ENCODE assay signal across 9 mouse cellular contexts in genomic region chr5:106709388-106710084, GRCm38 (mm10). TPM values are rescaled to one million over a fixed set of nuclear protein-coding genes. Genes with fewer than 3 reads are reported as not detected.
A peak's percentile ranks its signal among the peaks of the same experiment; 100 is the strongest.
DNase-seq lines count a peak whose midpoint lies in the region; ATAC-seq and TF ChIP-seq lines count a peak whose summit lies in the region.
"Had no signal": no experiment of that assay in that cellular context is flagged by ENCODE, and none has a peak within 500 bp of the region (broad histone marks: within the 10 kb centered on the region; RNA-seq: fewer than 3 reads in every experiment).

No protein-coding gene starts in this region.

- DNase-seq in heart, adult 8-10 months (ENCODE audit: low spot score): no peak
- DNase-seq in embryonic facial prominence, embryonic 10.5 days (ENCODE audit: low spot score): peak; percentile 13
- peak; percentile 73 for DNase-seq in liver, postnatal 0 days
- peak; percentile 48 to 58 for DNase-seq in spleen, postnatal 14 days (ENCODE audit: low spot score in 2 of 2)
- DNase-seq in cerebellum, adult 9-10 months: no peak
- no peak for DNase-seq in gastrocnemius, postnatal 10 days

- H3K4me1 ChIP-seq in heart, embryonic 14.5 days (ENCODE audit: control insufficient read depth in 2 of 2, insufficient read depth in 2 of 2, low read length in 2 of 2): peaks cover 29 to 41% of the 10 kb centered on the region in 2 experiments
- peaks cover 24% of the 10 kb centered on the region for H3K4me1 ChIP-seq in embryonic facial prominence, embryonic 10.5 days
- peaks cover 25% of the 10 kb centered on the region for H3K4me1 ChIP-seq in liver, postnatal 0 days (ENCODE audit: insufficient read depth)
- peaks cover 11% of the 10 kb centered on the region for H3K4me1 ChIP-seq in midbrain, embryonic 13.5 days (replicated peaks)

- peak overlapping the region; percentile 27 to 38 for H3K27ac ChIP-seq in heart, embryonic 14.5 days (replicated peaks in 1 of 2; ENCODE audit: control insufficient read depth in 1 of 2, insufficient read depth in 1 of 2, low read depth in 2 of 2, low read length in 2 of 2)
- no peak overlapping the region for H3K27ac ChIP-seq in embryonic facial prominence, embryonic 10.5 days (replicated peaks)
- H3K27ac ChIP-seq in liver, postnatal 0 days (ENCODE audit: low read depth): peak overlapping the region; percentile 74
- no peak overlapping the region for H3K27ac ChIP-seq in midbrain, embryonic 13.5 days
- H3K27ac ChIP-seq: hindbrain, postnatal 0 days had no signal

- 0 out of 2 replicates have a peak, but pooled peaks have one; percentile 21 for TF ChIP-seq EP300 in liver, postnatal 0 days (IDR thresholded peaks at IDR 0.05; ENCODE audit: low read depth)

- 0 out of 4 replicates have a peak overlapping the region, but pooled peaks of 1 of the 2 experiments have one; percentile 15 for H3K4me3 ChIP-seq in heart, embryonic 14.5 days (ENCODE audit: control insufficient read depth in 1 of 2, insufficient read depth in 1 of 2, low read depth in 1 of 2, low read length in 2 of 2)
- no peak overlapping the region for H3K4me3 ChIP-seq in embryonic facial prominence, embryonic 10.5 days
- peak overlapping the region; percentile 14 for H3K4me3 ChIP-seq in liver, postnatal 0 days (ENCODE audit: low read depth, low read length)
- no peak overlapping the region for H3K4me3 ChIP-seq in midbrain, embryonic 13.5 days (replicated peaks)

- peak; percentile 19; the same call in 1 of the 2 replicates for TF ChIP-seq CTCF in liver, postnatal 0 days (IDR thresholded peaks at IDR 0.05; ENCODE audit: low read depth)

- H3K36me3 ChIP-seq in heart, embryonic 14.5 days (ENCODE audit: control insufficient read depth, insufficient read depth, low read length): no peaks in the 10 kb centered on the region
- H3K36me3 ChIP-seq in embryonic facial prominence, embryonic 10.5 days (replicated peaks): no peaks in the 10 kb centered on the region
- no peaks in the 10 kb centered on the region for H3K36me3 ChIP-seq in liver, postnatal 0 days (replicated peaks; ENCODE audit: insufficient read depth, low read length)
- H3K36me3 ChIP-seq in midbrain, embryonic 13.5 days: no peaks in the 10 kb centered on the region

- WGBS in heart, embryonic 14.5 days: 16% methylated on average over 11 of the region's 11 CpGs
- WGBS in embryonic facial prominence, embryonic 10.5 days: 34% methylated on average over 11 of the region's 11 CpGs
- 23% methylated on average over 11 of the region's 11 CpGs for WGBS in liver, postnatal 0 days (ENCODE audit: insufficient replicate concordance)
- WGBS in midbrain, embryonic 13.5 days: 44% methylated on average over 11 of the region's 11 CpGs

- no peaks in the 10 kb centered on the region for H3K9me3 ChIP-seq in heart, embryonic 14.5 days (ENCODE audit: control insufficient read depth, low read length)
- no peaks in the 10 kb centered on the region for H3K9me3 ChIP-seq in embryonic facial prominence, embryonic 10.5 days
- no peaks in the 10 kb centered on the region for H3K9me3 ChIP-seq in liver, postnatal 0 days (ENCODE audit: low read length)
- H3K9me3 ChIP-seq in midbrain, embryonic 13.5 days: no peaks in the 10 kb centered on the region

- peak overlapping the region; percentile 38 for H3K4me2 ChIP-seq in heart, embryonic 14.5 days (ENCODE audit: low read length)
- H3K4me2 ChIP-seq in liver, postnatal 0 days (ENCODE audit: low read depth, low read length): peak overlapping the region; percentile 66
- H3K4me2 ChIP-seq in midbrain, embryonic 13.5 days (replicated peaks): no peak overlapping the region

- no peak overlapping the region for H3K9ac ChIP-seq in heart, embryonic 14.5 days (ENCODE audit: low read length)
- peak overlapping the region; percentile 7; the same call in 1 of the 2 replicates for H3K9ac ChIP-seq in liver, postnatal 0 days (replicated peaks)
- no peak overlapping the region for H3K9ac ChIP-seq in midbrain, embryonic 13.5 days (replicated peaks)

- no peaks in the 10 kb centered on the region for H3K27me3 ChIP-seq in heart, embryonic 14.5 days (ENCODE audit: control insufficient read depth, insufficient read depth, low read length)
- no peaks in the 10 kb centered on the region for H3K27me3 ChIP-seq in embryonic facial prominence, embryonic 10.5 days (replicated peaks; ENCODE audit: low read depth, poor library complexity, severe bottlenecking)
- no peaks in the 10 kb centered on the region for H3K27me3 ChIP-seq in liver, postnatal 0 days (ENCODE audit: insufficient read depth, low read length)
- H3K27me3 ChIP-seq in midbrain, embryonic 13.5 days: no peaks in the 10 kb centered on the region

- peak; percentile 70 for ATAC-seq in heart, embryonic 14.5 days (ENCODE audit: insufficient number of reproducible peaks, insufficient read depth, low FRiP score, low read depth)
- peak; percentile 82 for ATAC-seq in liver, postnatal 0 days
- ATAC-seq in midbrain, embryonic 13.5 days: no peak
- ATAC-seq: hindbrain, postnatal 0 days had no signal

RNA-seq across cellular contexts. Expression of gene Zfp644, which starts 12.4 kb away (rescaled TPM):
- 70.6 and 74.3 TPM in 2 replicates for polyA plus RNA-seq in heart, embryonic 14.5 days (2014; fragmentation: Nextera tagmentation; extraction: Ambion mirVana)
- 10 to 100 TPM; 51.8 to 59.0 (median 58.6) TPM for total RNA-seq in heart, adult 8-10 months (2022)
- 69.2 and 71.0 TPM in 2 replicates for polyA plus RNA-seq in embryonic facial prominence, embryonic 10.5 days (2016; fragmentation: Nextera tagmentation; extraction: Ambion mirVana)
- polyA plus RNA-seq in liver, postnatal 0 days (2015; fragmentation: Nextera tagmentation; extraction: Ambion mirVana): 15.7 and 19.8 TPM in 2 replicates
- 10 to 100 TPM; 55.2 to 62.6 TPM for total RNA-seq in gastrocnemius, postnatal 10 days (2021)
- polyA plus RNA-seq in midbrain, embryonic 13.5 days (2015; fragmentation: Nextera tagmentation; extraction: Ambion mirVana): 84.5 and 89.7 TPM in 2 replicates

Comparison
In these comparisons a context has a peak if more than half of its experiments do, and no peak if none do; other contexts are left out.
1. H3K27ac ChIP-seq: peak in heart, embryonic 14.5 days (2 of 2) and liver, postnatal 0 days (single experiment); none in embryonic facial prominence, embryonic 10.5 days (single experiment) and midbrain, embryonic 13.5 days (single experiment).
2. DNase-seq: peak in embryonic facial prominence, embryonic 10.5 days (single experiment), liver, postnatal 0 days (single experiment) and spleen, postnatal 14 days (2 of 2); none in heart, adult 8-10 months (single experiment), cerebellum, adult 9-10 months (single experiment) and gastrocnemius, postnatal 10 days (single experiment).